Mouse (Mus musculus): ENCODE data around the gene Ppp1r9b.

DNA sequence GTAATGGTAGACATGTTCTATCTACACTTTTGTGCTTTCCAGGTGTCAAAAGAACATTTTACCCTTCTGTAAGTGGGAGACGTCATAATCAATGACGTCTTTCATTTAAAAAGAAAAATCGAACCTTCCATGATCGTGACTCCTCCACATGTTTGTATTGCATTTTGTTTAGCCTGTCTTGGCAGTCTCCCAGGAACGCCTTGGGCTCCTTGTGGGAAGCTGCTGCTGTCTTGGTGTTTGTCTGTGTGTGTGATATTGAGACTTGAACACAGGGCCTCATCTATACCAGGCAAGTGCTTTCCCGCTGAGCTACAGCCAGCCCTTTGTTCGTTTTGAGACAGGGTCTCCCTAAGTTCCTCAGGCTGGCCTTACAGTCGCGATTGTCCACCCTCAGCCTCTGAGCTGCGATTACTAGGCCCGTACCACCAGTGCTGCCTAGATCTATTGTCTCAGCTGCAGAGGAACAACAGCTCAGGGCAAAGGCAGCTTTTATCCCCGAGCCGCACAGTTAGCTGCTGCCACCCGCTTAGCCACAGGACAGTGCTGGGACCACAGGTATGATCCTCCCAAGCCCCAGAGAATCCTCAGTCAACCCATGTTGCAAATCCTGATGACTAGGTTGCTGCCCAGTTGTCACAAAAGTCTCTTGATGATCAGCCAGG is 47.5 kb downstream of the Ppp1r9b start:
- TF ChIP-seq CTCF (conservative IDR thresholded peaks at IDR 0.05; ENCODE audit: insufficient read depth, insufficient read length, low read depth, low read length), result no peak
- no peak for TF ChIP-seq POLR2A (IDR thresholded peaks at IDR 0.05; ENCODE audit: low read depth, low read length)

All from kidney, adult 2 months (tissue).